Mouse (Mus musculus): Measurements from ENCODE around the gene Sf1.

The Sf1 gene

DNA sequence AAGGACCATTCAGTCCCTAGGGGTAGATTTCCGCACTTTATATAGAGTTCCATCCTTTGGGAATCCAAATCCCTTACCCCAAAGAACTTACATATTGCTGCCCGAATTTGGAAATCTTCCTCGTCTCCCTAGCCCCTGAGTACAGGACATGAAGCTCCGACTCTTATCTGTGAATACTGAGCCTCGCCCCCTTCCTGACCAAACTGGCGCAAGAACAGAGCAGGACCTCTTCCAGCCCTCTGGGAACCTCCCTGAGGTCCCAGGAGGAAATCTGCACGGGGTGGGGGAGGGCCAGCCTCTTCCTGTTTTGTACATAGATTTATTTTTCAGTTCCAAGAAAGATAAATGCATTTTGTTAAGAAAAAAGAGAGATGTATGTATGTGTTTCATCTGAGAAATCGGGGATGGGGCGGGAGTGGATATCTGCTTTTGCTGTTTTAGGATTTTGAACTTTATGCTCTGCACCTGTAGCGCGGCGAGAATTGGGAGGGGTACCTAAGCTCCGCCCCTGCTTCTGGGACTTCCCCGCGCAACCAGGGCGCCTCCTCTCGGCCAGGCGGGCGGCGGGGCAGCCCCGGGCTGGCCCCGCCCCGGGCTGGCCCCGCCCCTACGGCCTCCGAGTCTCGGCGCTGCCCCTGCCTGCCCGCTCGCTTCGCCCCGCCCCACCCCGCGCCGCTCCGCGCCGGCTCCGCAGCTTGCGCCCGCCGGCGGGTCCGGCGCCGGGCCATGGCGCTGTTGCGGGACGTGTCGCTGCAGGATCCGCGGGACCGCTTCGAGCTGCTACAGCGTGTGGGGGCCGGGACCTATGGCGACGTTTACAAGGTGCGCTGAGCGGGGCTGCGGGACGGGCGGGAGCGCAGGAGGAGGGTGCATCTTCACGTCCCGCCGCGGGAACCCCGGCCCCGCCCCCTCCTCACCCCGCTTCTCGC, 22.7 kb upstream of the Sf1 start, which contains the start of gene Map4k2:
Gene Map4k2, plus strand, starts transcription at position 612 of the 929 bp plus-strand sequence.
- peak; percentile 52 to 72 for DNase-seq (ENCODE audit: low read depth in 1 of 2, low spot score in 2 of 2)

DNA sequence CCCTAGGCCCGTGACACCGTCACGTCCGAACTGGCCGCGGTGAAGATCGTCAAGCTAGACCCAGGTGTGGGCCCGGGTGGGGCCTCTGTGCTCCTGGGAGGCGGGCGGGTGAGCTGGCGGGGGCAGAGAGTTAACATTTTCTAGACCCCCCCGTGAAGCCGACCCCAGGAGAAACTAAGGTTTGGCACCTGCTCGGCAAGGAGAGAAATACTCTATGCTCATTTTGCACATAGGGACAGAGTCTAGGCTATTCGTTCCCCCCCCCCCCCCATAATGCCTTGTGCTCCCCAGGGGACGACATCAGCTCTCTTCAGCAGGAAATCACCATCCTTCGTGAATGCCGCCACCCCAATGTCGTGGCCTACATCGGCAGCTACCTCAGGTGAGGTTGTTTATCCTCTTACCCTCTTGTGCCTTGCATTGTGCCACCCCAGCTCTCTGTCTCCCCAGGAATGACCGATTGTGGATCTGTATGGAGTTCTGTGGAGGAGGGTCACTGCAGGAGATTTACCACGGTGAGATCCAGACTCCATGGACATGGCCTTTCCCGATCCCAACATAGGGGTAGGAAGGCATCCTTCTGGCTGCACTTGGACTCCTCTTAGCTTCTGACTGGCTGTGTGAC, 21.9 kb upstream of the Sf1 start:
- DNase-seq (ENCODE audit: low read depth in 1 of 2, low spot score in 2 of 2), result no peak

DNA sequence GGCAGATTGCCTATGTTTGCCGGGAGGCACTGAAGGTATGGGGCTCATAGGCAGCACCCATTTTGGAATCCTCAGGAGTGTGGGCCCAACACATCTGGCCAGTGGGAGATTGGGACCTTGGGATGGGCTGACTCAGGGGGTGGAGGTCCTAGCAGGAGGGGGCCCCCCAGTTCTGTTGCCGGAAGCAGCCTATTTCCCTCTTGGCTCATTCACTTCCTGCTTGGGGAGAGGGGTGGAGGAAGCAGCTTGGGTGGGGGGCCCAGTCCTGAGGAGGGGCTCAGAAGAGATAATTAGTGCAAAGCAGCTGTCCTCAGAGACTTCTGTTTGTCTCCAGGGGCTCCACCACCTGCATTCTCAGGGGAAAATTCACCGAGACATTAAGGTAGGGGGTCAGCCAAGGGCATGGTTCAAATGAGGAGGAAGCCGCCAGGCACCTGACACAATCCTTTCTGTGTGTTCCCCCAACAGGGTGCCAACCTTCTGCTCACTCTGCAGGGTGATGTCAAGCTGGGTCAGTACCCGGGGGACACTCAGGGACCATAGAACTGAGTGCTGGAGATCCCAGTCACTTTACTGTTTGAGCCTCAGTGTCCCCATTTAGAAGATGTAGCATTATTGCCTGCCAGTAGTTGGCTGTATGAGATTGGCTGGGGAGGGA, 21.1 kb upstream of the Sf1 start:
- DNase-seq (ENCODE audit: low read depth in 1 of 2, low spot score in 2 of 2), result no peak

DNA sequence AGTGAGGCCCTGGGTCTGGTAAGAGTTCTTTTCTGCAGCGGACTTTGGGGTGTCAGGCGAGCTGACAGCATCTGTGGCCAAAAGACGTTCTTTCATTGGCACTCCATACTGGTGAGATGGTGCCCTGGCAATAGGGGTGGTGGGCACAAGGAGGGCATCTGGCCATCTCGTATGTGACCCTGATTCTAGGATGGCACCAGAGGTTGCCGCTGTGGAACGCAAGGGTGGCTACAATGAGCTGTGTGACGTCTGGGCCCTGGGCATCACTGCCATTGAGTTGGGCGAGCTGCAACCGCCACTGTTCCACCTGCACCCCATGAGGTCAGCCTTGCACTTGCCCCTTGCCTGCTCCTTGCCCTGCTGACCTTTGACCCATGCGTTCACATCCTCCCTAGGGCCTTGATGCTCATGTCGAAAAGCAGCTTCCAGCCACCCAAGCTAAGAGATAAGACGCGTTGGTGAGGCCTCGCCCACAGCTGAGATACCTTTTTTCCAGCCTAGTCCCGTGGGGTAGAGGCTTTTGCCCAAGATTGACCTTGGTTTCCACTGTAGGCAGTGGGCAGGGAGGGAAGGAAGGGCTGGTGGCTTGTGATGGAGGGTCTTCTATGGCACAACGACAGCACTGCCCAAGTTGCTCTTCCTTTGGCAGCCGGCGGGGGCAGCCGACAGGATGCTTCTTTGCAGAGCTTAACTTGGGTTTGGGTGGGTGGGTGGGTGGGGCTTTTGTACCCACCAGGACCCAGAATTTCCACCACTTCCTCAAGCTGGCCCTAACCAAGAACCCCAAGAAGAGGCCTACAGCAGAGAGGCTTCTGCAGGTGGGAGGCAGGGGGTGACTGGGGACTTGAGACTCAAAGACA, 20.2 kb upstream of the Sf1 start:
- no peak for DNase-seq (ENCODE audit: low read depth in 1 of 2, low spot score in 2 of 2)

DNA sequence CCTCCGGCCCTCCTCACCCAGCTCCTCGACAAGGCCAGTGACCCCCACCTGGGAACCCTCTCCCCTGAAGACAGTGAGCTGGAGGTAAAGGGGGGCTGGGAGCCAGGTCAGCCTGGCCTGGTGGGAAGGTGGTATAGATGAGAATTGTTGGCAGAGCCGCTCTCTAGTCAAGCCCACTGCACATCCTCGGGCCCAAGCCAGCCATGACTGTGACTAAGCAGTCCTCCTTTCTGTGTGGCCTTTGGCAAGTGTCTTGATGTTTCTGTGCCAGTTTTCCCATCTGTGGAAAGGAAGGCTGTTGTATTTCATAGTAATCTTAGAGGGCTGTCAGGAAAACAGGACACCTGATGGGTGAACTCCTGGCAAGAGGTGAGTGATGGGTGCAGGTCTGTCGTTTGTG, 19.5 kb upstream of the Sf1 start:
- DNase-seq (ENCODE audit: low read depth in 1 of 2, low spot score in 2 of 2), result no peak

DNA sequence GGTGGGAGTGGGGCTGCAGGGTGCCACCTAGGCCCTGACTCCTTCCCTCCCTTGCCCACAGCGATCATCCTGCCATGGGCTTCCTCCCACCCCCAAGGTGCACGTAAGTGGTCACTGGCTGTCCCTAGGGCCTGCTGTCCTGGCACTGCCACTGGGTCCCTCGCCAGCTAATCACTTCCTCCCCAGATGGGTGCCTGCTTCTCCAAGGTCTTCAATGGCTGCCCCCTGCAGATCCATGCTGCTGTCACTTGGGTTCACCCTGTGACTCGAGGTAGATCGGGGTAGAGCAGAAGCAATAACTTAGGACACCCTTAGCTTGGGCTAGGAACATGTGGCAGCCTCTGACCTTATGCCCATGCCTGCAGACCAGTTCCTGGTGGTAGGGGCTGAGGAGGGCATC, 17.5 kb upstream of the Sf1 start:
- DNase-seq (ENCODE audit: low read depth in 1 of 2, low spot score in 2 of 2), result no peak

DNA sequence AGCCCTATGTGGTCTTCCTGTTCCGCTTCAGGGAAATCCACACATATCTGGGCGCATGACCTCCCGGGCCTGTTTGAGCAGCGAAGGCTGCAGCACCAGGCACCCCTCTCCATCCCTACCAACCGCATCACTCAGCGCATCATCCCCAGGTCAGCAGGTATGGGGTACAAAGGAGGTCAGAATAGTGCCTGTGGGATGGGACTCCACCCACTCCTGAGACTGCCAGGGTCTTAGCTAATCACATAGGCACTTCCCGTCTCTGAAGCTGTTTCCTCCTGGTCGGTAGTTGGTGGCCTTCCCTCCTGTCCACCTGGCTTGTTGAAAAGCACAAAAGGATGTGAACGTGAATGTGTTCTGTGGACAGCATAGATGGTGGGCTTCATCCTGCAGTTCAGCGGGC, 16.8 kb upstream of the Sf1 start:
- no peak for DNase-seq (ENCODE audit: low read depth in 1 of 2, low spot score in 2 of 2)

DNA sequence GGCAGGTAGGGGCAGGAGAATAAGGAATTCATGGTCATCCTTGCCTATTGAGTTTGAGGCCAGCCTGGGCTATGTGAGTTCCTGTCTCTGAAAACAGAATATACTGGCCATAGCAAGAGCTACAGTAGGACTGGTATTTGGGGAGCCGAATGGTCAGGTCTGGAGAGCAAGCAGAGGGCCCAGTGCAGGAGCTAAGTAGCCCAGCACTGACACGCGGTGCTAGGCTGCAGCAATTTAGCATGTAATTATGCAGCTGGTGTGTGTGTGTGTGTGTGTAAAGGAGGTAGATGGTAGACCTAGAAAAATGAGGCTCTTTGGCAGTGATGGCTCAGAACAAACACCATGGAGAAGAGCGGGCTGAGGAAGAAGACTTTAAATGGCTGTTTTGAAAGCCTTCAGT, 15.9 kb upstream of the Sf1 start:
- DNase-seq (ENCODE audit: low read depth in 1 of 2, low spot score in 2 of 2), result no peak

DNA sequence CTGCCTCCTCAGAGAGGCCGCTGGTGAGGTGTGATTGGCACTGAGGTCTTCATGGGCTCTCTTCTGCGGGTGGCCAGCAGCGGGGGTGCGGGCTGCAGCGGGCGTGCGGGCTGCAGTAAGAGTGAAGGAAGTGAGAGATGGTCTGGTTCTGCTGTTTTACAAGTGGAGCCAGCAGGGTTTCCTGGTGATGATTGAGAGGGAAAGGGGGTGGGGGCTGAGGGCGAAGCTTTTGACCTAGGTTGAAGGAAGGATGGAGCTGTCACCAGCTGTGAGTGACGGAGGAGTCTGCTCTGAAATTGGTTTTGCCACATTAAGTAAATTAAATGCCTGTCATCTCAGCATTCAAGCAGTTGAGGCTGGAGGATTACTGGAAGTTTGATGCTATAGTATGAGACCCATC, 14.8 kb upstream of the Sf1 start:
- no peak for DNase-seq (ENCODE audit: low read depth in 1 of 2, low spot score in 2 of 2)

DNA sequence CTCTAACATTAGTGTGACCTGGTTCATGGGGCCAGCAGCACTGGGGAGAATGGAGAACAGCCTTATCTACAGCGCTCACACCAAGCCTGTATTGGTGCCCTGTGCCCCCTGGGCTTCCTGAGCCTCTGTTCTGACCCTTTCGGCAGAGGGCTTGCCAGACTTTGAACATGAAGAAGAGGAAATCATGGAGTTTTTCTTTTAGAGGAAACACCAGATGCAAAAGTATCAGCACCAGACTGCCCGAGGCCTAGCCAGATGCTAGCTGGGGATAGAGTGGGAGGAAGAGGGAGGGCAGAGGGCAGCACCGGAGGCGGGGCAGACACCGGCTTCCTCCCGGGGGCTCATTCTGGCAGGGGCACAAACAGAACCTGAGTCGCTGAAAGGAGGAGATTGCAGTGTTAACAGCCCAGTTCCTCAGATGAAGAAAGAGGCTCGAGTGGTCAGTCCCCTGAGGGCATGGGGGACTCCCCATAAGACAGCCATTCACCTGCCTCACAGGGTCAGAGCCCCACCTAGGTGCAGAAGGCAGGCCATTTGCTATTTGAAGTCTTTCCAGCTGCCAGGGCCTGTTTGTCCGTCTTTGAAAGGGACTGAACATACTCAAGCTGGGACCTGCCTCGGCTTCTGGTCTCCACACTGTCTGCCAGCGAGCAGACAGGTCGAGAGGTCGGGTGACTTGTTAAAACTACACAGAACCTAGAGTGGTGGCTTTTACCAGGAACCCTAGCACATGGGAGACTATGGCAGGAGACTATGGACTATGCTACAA, 14.1 kb upstream of the Sf1 start:
- no peak for DNase-seq (ENCODE audit: low read depth in 1 of 2, low spot score in 2 of 2)

DNA sequence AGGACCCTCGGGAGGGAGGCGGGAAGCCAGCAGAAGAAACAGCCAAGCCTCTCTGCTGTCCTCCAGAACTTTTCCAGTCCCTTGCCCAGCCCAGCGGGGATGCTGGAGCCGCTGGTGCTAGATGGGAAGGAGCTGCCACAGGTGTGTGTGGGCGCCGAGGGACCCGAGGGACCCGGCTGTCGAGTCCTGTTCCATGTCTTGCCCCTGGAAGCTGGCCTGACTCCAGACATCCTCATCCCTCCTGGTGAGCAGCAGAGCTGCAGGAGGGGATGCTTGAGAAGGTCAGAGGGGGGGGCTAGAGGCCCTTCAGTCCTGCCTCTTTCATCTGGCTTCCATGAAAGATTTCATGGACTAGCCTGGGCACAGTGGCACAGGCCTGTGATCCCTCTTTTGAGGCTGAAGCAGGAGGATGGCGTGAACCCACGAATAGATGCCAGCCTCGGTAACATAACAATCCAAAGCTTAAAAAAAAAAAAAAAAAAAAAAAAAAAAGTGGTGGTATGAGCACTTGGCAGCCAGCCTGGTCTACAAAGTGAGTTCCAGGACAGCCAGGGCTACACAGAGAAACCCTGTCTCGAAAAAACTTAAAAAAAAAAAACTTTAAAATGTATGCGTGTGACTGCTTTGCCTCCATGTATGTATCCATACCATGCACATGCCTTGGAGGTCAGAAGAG, 11.9 kb upstream of the Sf1 start:
- DNase-seq (ENCODE audit: low read depth in 1 of 2, low spot score in 2 of 2), result no peak

DNA sequence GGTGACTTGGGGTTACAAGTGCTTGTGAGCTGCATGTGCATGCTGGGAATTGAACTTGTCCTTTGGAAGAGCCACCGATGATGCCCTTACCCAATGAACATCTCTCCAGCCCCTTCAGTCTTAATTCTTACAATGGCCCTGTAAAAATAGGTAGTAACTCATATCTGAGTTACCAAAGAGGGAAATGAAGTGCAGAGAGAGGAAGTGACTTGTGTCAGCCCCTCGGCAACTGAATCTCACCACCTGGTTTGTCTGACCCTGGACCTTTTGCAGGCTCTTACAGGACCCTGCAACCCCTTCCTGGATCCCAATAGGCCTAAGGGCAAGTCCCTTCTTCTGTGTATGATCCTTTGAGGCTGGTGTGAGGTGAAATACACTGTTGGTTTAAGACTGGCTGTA, 11.4 kb upstream of the Sf1 start:
- no peak for DNase-seq (ENCODE audit: low read depth in 1 of 2, low spot score in 2 of 2)

DNA sequence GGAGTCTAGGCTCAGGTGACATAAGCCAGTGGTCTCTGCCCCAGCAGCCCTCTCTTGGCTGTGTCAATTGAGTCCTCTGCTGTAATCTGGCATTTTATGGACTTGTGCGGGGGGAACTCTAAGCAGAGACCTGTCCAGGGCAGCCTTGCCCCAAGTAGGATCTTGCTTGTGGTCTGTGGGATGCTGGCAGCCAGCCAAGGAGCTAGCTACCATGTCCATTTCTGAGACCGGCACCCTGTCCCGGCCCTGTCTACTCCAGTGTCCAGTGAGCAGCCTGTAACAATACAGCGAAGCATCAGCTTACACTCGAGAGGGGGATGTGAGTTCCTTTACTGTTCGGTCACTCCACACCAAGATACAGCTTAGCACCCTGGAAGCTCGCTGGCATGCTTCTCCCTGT, 9.5 kb upstream of the Sf1 start:
- DNase-seq (ENCODE audit: low read depth in 1 of 2, low spot score in 2 of 2), result no peak

DNA sequence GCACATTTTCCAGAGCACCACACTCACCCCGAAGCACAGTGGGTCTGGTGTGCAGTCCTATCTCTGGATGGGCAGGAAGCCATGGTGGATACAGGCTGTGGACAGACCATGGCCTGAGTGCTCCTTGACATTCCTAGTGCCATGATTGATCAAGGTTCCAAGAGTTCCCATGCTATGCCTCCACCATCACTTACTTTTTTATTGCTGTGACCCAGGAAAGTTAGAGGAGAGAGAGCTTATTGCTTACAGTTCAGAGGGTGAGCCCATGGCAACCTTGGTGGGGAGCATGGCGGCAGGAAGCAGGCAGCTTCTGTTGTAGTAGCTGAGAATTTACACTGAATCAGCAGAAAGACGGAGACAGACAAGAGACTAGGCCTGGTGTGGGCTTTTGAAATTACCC, 2.2 kb upstream of the Sf1 start:
- no peak for DNase-seq (ENCODE audit: low read depth in 1 of 2, low spot score in 2 of 2)

DNA sequence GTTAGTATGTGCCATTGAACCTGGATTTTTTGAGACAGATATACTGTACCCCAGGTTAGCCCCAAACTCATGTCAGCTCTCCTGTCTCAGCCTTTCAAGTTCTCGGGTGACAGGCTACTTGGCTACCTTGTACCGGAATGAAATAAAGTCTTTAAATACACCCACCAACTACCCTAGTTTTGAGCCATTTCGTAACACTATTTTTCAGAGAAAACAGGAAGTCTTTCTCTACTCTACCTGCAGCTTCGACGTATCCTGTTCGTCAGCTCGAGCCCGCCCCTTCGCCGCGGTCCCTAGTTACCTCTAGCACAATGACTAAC, 439 bp upstream of the Sf1 start:
- no peak for DNase-seq (ENCODE audit: low read depth in 1 of 2, low spot score in 2 of 2)

DNA sequence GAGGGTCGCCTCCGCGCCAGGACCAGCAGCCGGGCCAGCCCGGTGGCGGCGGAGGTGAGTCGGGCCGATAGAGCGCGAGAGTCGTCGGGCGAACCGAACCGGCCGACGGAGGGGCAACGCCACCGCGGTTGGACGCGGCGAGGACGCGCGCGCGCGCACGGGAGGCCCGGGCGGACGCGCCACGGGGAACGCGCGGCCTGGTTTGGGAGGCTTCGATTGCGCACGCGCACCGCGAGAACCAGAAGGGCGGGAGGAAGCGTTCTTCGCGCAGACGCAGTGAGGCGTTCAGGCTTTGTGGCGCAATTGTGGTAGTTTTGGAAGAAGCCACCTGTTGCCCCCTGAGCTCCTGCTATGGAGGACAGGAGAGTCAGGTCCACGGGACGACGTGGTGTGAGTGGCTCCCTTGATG, 831 bp downstream of the Sf1 start:
- DNase-seq (ENCODE audit: low read depth in 1 of 2, low spot score in 2 of 2), result peak; percentile 73 to 84

DNA sequence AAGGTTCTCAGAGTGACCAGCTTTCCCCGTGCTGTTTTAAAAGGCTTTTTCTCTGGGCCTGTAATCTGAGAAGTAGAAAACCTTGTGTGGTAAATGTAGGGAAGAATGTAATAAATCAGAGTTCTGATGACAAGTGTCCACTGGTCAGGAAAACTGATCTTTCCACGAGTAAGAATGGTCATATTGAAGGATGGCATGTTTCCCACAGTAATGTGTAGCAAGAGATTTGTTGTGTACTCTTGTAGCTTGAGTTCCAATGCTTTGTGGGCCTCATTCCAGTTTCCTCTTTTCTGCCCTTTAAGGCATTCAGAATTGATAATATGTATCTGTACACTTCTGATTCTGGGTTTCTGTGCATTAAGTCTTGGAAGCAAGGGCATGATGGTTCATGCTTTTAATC, 1.4 kb downstream of the Sf1 start:
- no peak for DNase-seq (ENCODE audit: low read depth in 1 of 2, low spot score in 2 of 2)

DNA sequence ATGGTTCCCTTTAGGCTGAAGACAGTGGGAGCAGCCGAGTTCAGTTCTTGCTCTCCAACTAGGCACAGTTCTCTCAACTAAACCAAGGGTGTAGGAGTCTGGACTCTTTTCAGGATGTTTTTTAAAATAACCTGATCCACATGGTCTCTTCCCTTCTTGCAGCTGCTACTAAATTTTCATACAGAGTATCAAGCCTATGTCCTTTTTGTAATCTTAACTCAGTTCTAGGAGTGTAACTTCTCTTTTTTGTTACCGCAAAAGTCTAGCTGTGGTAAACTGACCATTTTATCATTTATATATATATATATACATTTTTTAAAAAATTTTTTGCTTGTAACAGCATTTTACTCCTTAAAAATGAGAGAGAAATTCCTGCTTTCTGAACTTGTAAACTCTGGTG, 6.7 kb downstream of the Sf1 start:
- DNase-seq (ENCODE audit: low read depth in 1 of 2, low spot score in 2 of 2), result no peak

DNA sequence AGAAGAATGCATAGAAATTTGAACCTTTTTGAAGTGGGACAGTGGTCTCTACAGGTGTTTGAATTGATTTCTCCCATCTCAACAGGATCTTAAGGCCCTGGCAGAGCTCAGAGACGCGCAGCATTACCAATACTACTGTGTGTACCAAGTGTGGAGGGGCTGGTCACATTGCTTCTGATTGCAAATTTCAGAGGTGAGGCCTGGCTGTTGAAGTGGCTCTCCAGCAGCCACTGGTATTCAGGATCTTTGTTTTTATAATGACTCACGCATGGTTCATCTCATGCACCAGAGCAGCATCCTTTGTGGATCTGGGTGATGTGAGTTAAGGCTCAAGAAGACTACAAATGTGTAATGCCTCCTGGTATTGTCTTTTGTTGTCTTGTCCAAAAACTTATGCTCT, 8.9 kb downstream of the Sf1 start:
- no peak for DNase-seq (ENCODE audit: low read depth in 1 of 2, low spot score in 2 of 2)
